Mouse (Mus musculus): ENCODE results near the gene Rec114.

The Rec114 gene

DNA sequence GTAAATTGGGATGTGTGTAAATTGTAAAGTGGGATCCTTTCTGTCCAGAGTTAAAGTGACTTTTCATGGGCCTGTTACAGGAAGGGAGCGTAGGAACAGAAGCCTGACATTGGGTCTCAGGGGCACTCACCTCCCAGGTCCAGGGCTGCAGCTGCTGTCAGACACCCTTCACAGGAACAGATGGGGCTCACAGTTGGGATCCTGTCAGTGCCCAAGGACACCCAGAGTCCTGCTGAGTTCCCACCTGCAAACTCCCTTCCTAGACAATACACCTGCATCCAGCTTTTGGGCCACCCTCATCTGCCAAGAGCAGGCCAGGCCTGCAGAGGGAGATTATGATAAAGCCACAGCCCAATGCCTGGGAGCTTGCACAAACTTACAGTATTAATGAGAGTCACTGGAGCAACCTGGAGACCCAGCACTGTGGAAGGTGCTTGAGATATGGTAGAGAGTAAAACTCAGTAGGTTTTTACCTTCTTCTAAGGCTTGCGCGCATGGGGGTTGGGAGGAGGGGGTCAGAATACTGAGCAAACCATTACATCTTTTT, at the start of gene Rec114:
Gene Rec114 (minus strand): TSS at position 263 of the 547 bp plus-strand sequence.
- DNase-seq (ENCODE audit: low read depth, low spot score), result no peak

- DNase-seq (ENCODE audit: low read depth, low spot score), result no peak
Observed at GRCm38 (mm10) chr9:58789476-58789875, 45.7 kb upstream of the Rec114 start.

- DNase-seq (ENCODE audit: low read depth, low spot score), result no peak
Observed at GRCm38 (mm10) chr9:58775363-58775762, 31.6 kb upstream of the Rec114 start.

DNA sequence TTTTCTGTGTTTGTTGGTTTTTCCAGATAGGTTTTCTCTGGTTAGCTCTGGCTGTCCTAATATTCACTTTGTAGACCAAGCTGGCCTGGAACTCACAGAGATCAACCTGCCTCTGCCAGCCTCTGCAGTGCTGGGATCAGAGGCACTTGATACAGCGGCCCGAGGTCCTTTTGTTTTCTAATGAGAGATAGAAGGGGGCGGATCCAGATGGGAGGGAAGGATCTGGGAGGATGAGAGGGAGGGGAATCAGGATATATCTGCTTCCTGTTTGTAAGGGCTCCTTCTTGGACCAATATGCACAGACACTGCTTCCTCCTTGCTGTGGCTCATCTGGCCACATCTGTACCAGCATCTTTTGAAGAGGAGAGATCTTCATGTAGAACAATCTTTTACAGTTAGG, 31.0 kb upstream of the Rec114 start:
- DNase-seq (ENCODE audit: low read depth, low spot score), result no peak

- no peak for DNase-seq (ENCODE audit: low read depth, low spot score)
Observed at GRCm38 (mm10) chr9:58769943-58770342, 26.2 kb upstream of the Rec114 start.

- DNase-seq (ENCODE audit: low read depth, low spot score), result no peak
Observed at GRCm38 (mm10) chr9:58766959-58767955, 23.5 kb upstream of the Rec114 start.

DNA sequence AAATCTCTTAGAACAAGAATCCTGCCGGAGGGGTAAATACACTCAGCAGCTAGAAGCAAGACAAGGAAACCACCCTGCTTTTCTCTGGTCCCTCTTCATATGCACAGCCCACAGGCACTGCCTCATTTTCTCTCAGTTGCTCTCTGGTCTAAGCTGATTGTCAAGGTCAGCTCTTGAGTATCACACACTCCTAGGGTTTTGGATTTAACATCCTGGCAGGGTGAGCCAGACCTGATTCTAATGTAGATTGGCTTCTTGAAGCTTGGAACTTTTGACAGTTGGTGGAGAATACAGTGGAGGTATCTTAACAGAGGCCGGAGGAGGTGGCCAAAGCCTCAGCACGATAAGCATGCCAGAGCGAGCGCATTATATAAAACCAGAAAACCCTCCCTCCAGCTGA, 20.6 kb upstream of the Rec114 start:
- DNase-seq (ENCODE audit: low read depth, low spot score), result no peak

DNA sequence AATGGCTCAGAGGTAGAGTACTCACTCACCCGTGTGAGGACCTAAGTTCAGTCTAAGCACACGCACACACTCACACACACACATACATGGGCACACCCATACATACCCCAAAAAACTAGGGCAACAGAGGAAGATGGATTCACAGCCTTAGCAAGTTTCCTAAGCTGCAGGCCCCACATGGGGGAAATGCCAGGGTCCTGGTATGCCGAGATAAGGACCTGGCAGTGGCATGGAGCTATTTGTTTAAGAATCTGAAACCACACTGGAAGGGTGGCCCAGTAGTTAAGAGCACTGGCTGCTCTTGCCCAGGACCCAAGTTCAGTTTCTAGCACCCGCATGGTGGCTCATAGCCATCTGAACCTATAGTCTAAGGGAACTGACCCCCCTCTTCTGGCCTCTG, 19.4 kb upstream of the Rec114 start:
- DNase-seq (ENCODE audit: low read depth, low spot score), result no peak

DNA sequence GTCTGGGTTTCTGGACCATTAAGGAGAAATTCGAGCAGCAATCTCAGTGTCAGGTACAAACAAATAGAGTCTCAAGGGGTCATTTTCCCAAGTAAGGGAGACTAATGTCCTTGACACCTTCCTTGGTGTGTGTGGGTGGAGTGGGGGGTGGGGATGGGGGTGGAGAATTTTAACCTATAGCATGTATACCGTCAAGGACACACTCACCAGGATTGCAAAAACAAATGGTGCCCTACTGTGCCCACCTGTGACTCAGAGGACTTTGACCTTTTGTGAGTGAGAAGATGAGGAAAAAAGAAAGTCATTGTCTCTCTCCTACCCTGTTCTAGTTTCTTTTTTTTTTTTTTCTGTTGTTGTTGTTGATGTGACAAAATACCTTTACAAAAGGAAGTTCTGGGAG, 18.3 kb upstream of the Rec114 start:
- DNase-seq (ENCODE audit: low read depth, low spot score), result no peak

- DNase-seq (ENCODE audit: low read depth, low spot score), result no peak
Observed at GRCm38 (mm10) chr9:58758754-58759153, 15.0 kb upstream of the Rec114 start.

GRCm38 (mm10) chr9:58756371-58757132, 12.8 kb upstream of the Rec114 start:
- no peak for DNase-seq (ENCODE audit: low read depth, low spot score)

GRCm38 (mm10) chr9:58753606-58754005, 9.8 kb upstream of the Rec114 start:
- no peak for DNase-seq (ENCODE audit: low read depth, low spot score)

GRCm38 (mm10) chr9:58748142-58748541, 4.4 kb upstream of the Rec114 start:
- no peak for DNase-seq (ENCODE audit: low read depth, low spot score)

DNA sequence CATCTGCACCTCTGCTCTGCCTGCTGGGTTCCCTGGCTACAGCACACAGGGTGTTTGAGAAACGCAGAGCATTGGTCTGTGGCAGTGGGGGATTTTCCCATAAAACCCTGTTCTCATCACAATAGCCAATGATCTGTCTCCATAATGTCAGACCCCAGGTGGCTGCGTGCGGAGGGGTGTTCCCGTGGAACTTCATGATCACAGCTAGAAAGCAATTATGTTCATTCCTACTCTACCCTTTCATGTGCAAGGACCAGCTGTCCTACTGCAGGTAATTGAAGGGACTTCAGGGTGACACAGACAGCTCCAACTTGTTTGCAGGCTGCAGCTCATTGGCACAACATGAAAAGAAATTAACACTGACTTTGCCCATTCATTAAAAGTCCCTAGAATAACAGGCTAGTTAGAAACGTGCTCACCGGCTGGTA, 3.6 kb upstream of the Rec114 start:
- DNase-seq (ENCODE audit: low read depth, low spot score), result no peak

DNA sequence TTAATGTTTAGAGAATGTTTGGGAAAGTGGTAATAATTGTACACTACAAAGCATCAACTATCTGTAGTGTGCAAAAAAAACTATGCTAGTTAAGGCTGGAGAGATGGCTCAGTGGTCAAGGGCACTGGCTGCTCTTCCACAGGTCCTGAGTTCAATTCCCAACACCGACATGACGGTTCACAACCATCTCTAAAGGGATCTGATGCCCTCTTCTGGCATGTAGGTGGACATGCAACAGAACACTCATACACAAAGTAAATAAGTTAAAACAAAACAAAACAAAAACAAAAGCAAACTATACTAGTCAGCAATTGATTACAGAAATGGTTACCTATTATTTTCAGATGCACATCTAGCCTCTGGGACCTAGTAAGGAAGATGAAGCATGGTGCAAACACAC, 1.1 kb downstream of the Rec114 start:
- no peak for DNase-seq (ENCODE audit: low read depth, low spot score)

DNA sequence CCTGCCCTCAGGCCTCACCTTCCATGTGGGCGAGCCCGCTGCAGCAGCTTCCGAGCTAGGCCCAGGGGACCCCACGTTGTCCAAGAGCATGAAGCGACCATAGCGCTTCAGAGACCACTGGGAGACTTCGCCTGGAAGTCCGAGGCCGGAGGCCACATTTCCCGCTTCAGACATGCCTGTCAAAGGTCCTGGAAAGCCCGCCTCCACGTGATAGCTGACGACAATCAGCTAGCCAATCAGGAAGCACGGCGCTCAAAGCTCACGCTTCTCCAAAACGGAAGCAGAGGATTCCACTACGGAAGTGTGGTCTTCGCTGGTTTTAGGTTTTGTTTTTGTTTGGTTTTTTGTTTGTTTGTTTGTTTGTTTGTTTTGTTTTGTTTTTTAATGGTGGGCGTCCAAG, 2.4 kb downstream of the Rec114 start:
- DNase-seq (ENCODE audit: low read depth, low spot score), result no peak

DNA sequence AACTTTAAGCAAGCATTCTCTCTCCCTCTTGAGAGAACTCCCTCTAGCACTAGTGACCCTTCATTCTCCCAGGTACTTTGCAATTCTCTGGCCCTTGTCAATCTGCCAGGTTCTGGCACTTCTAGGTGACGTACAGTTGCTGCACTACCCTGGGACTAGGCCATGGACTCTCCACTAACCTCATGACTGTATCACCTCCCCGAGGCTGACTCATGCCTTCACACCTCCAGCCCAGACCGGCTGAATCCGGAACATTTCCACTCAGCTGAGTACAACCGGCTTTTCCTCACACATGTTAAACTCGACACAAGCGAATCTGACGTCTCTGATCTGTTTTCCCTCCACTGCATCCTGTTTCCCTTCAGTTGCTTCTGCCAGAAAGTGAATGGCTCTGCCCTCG, 4.0 kb downstream of the Rec114 start:
- DNase-seq (ENCODE audit: low read depth, low spot score), result no peak

DNA sequence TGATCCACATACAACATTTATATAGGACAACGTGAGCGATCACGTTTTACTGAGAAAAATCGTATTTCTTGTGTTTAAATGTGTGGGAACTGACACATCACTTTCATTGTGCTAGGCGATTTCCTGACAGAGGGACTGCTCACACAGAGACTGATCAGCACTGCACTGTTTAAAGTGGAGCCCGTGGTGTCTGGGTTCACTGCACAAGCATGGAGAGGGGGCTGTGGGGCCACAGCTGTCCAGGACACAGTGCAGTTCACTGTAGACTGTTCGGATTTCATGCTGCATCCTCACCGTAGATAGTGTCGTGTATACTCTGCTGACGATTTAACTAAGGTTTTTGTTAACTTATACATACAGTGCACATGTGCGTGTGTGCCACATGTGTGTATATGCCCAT, 20.6 kb downstream of the Rec114 start:
- no peak for DNase-seq (ENCODE audit: low read depth, low spot score)

- no peak for DNase-seq (ENCODE audit: low read depth, low spot score)
Observed at GRCm38 (mm10) chr9:58722151-58722550, 21.6 kb downstream of the Rec114 start.

GRCm38 (mm10) chr9:58721021-58721420, 22.7 kb downstream of the Rec114 start:
- DNase-seq (ENCODE audit: low read depth, low spot score), result no peak

DNA sequence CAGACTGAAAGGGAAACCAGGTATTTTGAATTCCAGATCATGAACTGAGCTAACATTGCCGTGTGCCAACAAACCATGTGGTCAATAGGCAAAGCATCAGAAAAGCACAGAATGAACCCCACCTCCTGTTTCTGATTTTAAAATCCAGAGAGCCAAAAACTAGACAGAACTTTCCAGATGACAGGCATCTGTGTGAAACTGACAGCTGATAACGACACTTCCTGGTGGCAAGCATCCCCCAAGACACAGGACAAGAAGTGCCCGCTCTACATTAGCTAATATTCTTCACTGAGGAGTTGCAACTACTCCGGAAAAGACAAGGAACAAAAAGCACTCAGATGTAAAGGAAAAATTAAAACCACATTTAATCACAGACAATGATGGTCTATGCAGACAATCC, 23.6 kb downstream of the Rec114 start:
- DNase-seq (ENCODE audit: low read depth, low spot score), result no peak

GRCm38 (mm10) chr9:58719471-58719870, 24.3 kb downstream of the Rec114 start:
- DNase-seq (ENCODE audit: low read depth, low spot score), result no peak

Measured in brain, embryonic 18.5 days (tissue).